Comparison of ENCODE assay signal across 9 mouse cellular contexts in the genomic region with DNA sequence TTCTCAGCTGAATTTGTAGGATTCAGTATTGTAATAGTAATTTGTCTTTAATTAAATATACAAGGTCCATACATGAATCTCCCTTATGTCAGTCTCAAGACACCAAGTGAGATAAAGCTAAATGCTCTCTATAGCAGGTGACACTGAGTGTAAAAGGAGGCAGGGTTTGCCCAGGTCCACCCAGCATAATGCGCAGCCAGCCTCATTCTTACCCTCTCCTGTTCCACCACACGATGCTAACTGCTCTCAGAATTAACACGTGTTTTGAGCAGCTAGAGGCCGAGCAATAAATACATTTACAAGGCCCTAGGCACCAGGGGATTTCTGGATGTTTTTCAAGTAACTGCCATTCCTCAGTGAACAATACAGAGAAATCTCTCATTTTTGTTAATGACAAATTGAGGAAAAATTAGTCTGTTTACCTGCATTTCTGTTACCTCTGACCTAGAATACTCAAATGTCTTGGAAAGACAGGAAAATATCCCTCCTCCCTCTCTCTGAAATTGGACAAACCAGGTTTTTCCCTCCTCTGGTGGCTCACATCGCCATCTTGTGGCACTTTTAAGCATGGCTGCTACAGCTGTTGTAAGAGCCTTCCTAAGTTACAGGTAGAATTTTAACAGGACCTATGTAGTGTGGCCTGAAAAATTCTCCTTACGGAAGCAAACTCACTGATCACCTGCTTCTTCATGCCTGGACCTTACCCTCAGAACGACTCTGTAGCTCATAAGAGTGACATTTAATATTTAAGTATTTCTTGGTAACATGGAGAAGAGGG. TPM values are rescaled to one million over a fixed set of nuclear protein-coding genes. Genes with fewer than 3 reads are reported as not detected.
DNase-seq lines count a peak whose midpoint lies in the region; ATAC-seq lines count a peak whose summit lies in the region.
"Had no signal": no experiment of that assay in that cellular context is flagged by ENCODE, and none has a peak within 500 bp of the region (broad histone marks: within the 10 kb centered on the region; RNA-seq: fewer than 3 reads in every experiment).

No protein-coding gene starts in this region.

- no peak overlapping the region for H3K9ac ChIP-seq in hindbrain, embryonic 12.5 days
- H3K9ac ChIP-seq in hindbrain, embryonic 13.5 days, result no peak overlapping the region
- H3K9ac ChIP-seq in midbrain, embryonic 13.5 days (replicated peaks), result no peak overlapping the region
- H3K9ac ChIP-seq: liver, embryonic 13.5 days had no signal

- no peaks in the 10 kb centered on the region for H3K9me3 ChIP-seq in hindbrain, embryonic 10.5 days
- no peaks in the 10 kb centered on the region for H3K9me3 ChIP-seq in hindbrain, embryonic 12.5 days (replicated peaks)
- H3K9me3 ChIP-seq in embryonic facial prominence, embryonic 10.5 days, result no peaks in the 10 kb centered on the region
- no peaks in the 10 kb centered on the region for H3K9me3 ChIP-seq in hindbrain, embryonic 13.5 days
- H3K9me3 ChIP-seq in midbrain, embryonic 13.5 days, result no peaks in the 10 kb centered on the region
- H3K9me3 ChIP-seq: liver, embryonic 13.5 days had no signal

- 50% methylated on average over 7 of the region's 7 CpGs for WGBS in hindbrain, embryonic 10.5 days
- WGBS in hindbrain, embryonic 12.5 days, result 46% methylated on average over 7 of the region's 7 CpGs
- 46% methylated on average over 7 of the region's 7 CpGs for WGBS in embryonic facial prominence, embryonic 10.5 days
- WGBS in hindbrain, embryonic 13.5 days, result 44% methylated on average over 7 of the region's 7 CpGs
- 46% methylated on average over 7 of the region's 7 CpGs for WGBS in midbrain, embryonic 13.5 days

- peak; percentile 53 for DNase-seq in hindbrain, embryonic 10.5 days (ENCODE audit: low spot score)
- DNase-seq in adrenal gland, postnatal 14 days, result peak; percentile 70
- DNase-seq in embryonic facial prominence, embryonic 10.5 days (ENCODE audit: low spot score), result peak; percentile 44
- DNase-seq in left cerebral cortex, adult 11 months (ENCODE audit: low spot score), result peak; percentile 34
- DNase-seq: liver, embryonic 13.5 days had no signal

- H3K27me3 ChIP-seq in hindbrain, embryonic 10.5 days (ENCODE audit: insufficient read depth, poor library complexity, severe bottlenecking), result no peaks in the 10 kb centered on the region
- no peaks in the 10 kb centered on the region for H3K27me3 ChIP-seq in hindbrain, embryonic 12.5 days
- no peaks in the 10 kb centered on the region for H3K27me3 ChIP-seq in embryonic facial prominence, embryonic 10.5 days (replicated peaks; ENCODE audit: low read depth, poor library complexity, severe bottlenecking)
- 0 out of 2 replicates have a peak, but pooled peaks cover 3% of the 10 kb centered on the region for H3K27me3 ChIP-seq in hindbrain, embryonic 13.5 days
- no peaks in the 10 kb centered on the region for H3K27me3 ChIP-seq in midbrain, embryonic 13.5 days
- H3K27me3 ChIP-seq: liver, embryonic 13.5 days had no signal

- H3K4me1 ChIP-seq in hindbrain, embryonic 10.5 days (replicated peaks), result peaks cover 8% of the 10 kb centered on the region
- H3K4me1 ChIP-seq in hindbrain, embryonic 12.5 days, result 0 out of 2 replicates have a peak, but pooled peaks cover 2% of the 10 kb centered on the region
- peaks cover 12% of the 10 kb centered on the region for H3K4me1 ChIP-seq in embryonic facial prominence, embryonic 10.5 days
- H3K4me1 ChIP-seq in hindbrain, embryonic 13.5 days (replicated peaks), result no peaks in the 10 kb centered on the region
- H3K4me1 ChIP-seq in midbrain, embryonic 13.5 days (replicated peaks), result peaks cover 10% of the 10 kb centered on the region
- H3K4me1 ChIP-seq: liver, embryonic 13.5 days had no signal

- ATAC-seq in hindbrain, embryonic 12.5 days (ENCODE audit: low FRiP score), result no peak
- peak; percentile 64 for ATAC-seq in hindbrain, embryonic 13.5 days (ENCODE audit: low FRiP score)
- ATAC-seq in midbrain, embryonic 13.5 days, result peak; percentile 59; the same call in 1 of the 2 replicates
- no peak for ATAC-seq in megakaryocyte, adult 5-6 weeks (ENCODE audit: poor library complexity, severe bottlenecking)

- H3K36me3 ChIP-seq in hindbrain, embryonic 10.5 days, result no peaks in the 10 kb centered on the region
- no peaks in the 10 kb centered on the region for H3K36me3 ChIP-seq in hindbrain, embryonic 12.5 days
- no peaks in the 10 kb centered on the region for H3K36me3 ChIP-seq in embryonic facial prominence, embryonic 10.5 days (replicated peaks)
- H3K36me3 ChIP-seq in hindbrain, embryonic 13.5 days, result no peaks in the 10 kb centered on the region
- H3K36me3 ChIP-seq in midbrain, embryonic 13.5 days, result no peaks in the 10 kb centered on the region
- H3K36me3 ChIP-seq: liver, embryonic 13.5 days had no signal

- H3K4me3 ChIP-seq in hindbrain, embryonic 10.5 days, result no peak overlapping the region
- H3K4me3 ChIP-seq in hindbrain, embryonic 12.5 days, result no peak overlapping the region
- no peak overlapping the region for H3K4me3 ChIP-seq in embryonic facial prominence, embryonic 10.5 days
- H3K4me3 ChIP-seq in hindbrain, embryonic 13.5 days, result no peak overlapping the region
- H3K4me3 ChIP-seq in midbrain, embryonic 13.5 days (replicated peaks), result no peak overlapping the region
- H3K4me3 ChIP-seq: liver, embryonic 13.5 days had no signal

- H3K27ac ChIP-seq in hindbrain, embryonic 10.5 days, result no peak overlapping the region
- H3K27ac ChIP-seq in hindbrain, embryonic 12.5 days, result no peak overlapping the region
- H3K27ac ChIP-seq in embryonic facial prominence, embryonic 10.5 days (replicated peaks), result no peak overlapping the region
- no peak overlapping the region for H3K27ac ChIP-seq in hindbrain, embryonic 13.5 days
- no peak overlapping the region for H3K27ac ChIP-seq in midbrain, embryonic 13.5 days
- H3K27ac ChIP-seq: liver, embryonic 13.5 days had no signal

- no peak overlapping the region for H3K4me2 ChIP-seq in hindbrain, embryonic 12.5 days (replicated peaks)
- no peak overlapping the region for H3K4me2 ChIP-seq in hindbrain, embryonic 13.5 days
- H3K4me2 ChIP-seq in midbrain, embryonic 13.5 days (replicated peaks), result no peak overlapping the region
- H3K4me2 ChIP-seq: liver, embryonic 13.5 days had no signal

RNA-seq across cellular contexts. Expression of gene Ccdc169, which starts 14.7 kb away (rescaled TPM):
- polyA plus RNA-seq in hindbrain, embryonic 10.5 days (2016; fragmentation: Nextera tagmentation; extraction: Ambion mirVana), result 0.06 and 0.10 TPM in 2 replicates
- 0.06 and 0.08 TPM in 2 replicates for polyA plus RNA-seq in hindbrain, embryonic 12.5 days (2016; fragmentation: Nextera tagmentation; extraction: Ambion mirVana)
- 0.19 TPM in 1 of 2 replicates, not detected in the other for total RNA-seq in adrenal gland, postnatal 14 days (2021)
- not detected in 2 replicates for polyA plus RNA-seq in embryonic facial prominence, embryonic 10.5 days (2016; fragmentation: Nextera tagmentation; extraction: Ambion mirVana)
- 0.05 TPM in 1 of 2 replicates, not detected in the other for polyA plus RNA-seq in hindbrain, embryonic 13.5 days (2015; fragmentation: Nextera tagmentation; extraction: Ambion mirVana)
- 0.05 TPM in 1 of 2 replicates, not detected in the other for polyA plus RNA-seq in midbrain, embryonic 13.5 days (2015; fragmentation: Nextera tagmentation; extraction: Ambion mirVana)
- not detected in 2 replicates for total RNA-seq in megakaryocyte, adult 5-6 weeks (2015)
- total RNA-seq in megakaryocyte, adult 5-6 weeks (2017), result not detected in 2 replicates
- polyA plus RNA-seq: liver, embryonic 13.5 days had no signal

RNA-seq across cellular contexts. Expression of gene Sohlh2, which starts 30.0 kb away (rescaled TPM):
- polyA plus RNA-seq in hindbrain, embryonic 10.5 days (2016; fragmentation: Nextera tagmentation; extraction: Ambion mirVana), result not detected in 2 replicates
- not detected in 2 replicates for polyA plus RNA-seq in hindbrain, embryonic 12.5 days (2016; fragmentation: Nextera tagmentation; extraction: Ambion mirVana)
- total RNA-seq in adrenal gland, postnatal 14 days (2021), result not detected in 2 replicates
- not detected in 2 replicates for polyA plus RNA-seq in embryonic facial prominence, embryonic 10.5 days (2016; fragmentation: Nextera tagmentation; extraction: Ambion mirVana)
- polyA plus RNA-seq in hindbrain, embryonic 13.5 days (2015; fragmentation: Nextera tagmentation; extraction: Ambion mirVana), result not detected in 2 replicates
- not detected in 2 replicates for polyA plus RNA-seq in midbrain, embryonic 13.5 days (2015; fragmentation: Nextera tagmentation; extraction: Ambion mirVana)
- not detected in 2 replicates for total RNA-seq in megakaryocyte, adult 5-6 weeks (2015)
- total RNA-seq in megakaryocyte, adult 5-6 weeks (2017), result not detected in 2 replicates
- polyA plus RNA-seq: liver, embryonic 13.5 days had no signal

RNA-seq across cellular contexts. Expression of gene Spg20, which starts 39.9 kb away (rescaled TPM):
- 41.5 and 55.9 TPM in 2 replicates for polyA plus RNA-seq in hindbrain, embryonic 10.5 days (2016; fragmentation: Nextera tagmentation; extraction: Ambion mirVana)
- polyA plus RNA-seq in hindbrain, embryonic 12.5 days (2016; fragmentation: Nextera tagmentation; extraction: Ambion mirVana), result 47.1 and 52.4 TPM in 2 replicates
- total RNA-seq in adrenal gland, postnatal 14 days (2021), result 43.0 and 46.6 TPM in 2 replicates
- 72.1 and 75.9 TPM in 2 replicates for polyA plus RNA-seq in embryonic facial prominence, embryonic 10.5 days (2016; fragmentation: Nextera tagmentation; extraction: Ambion mirVana)
- 20.0 and 21.7 TPM in 2 replicates for polyA plus RNA-seq in hindbrain, embryonic 13.5 days (2015; fragmentation: Nextera tagmentation; extraction: Ambion mirVana)
- 19.2 and 20.6 TPM in 2 replicates for polyA plus RNA-seq in midbrain, embryonic 13.5 days (2015; fragmentation: Nextera tagmentation; extraction: Ambion mirVana)
- 6.0 and 7.0 TPM in 2 replicates for total RNA-seq in megakaryocyte, adult 5-6 weeks (2015)
- total RNA-seq in megakaryocyte, adult 5-6 weeks (2017), result 8.3 and 10.1 TPM in 2 replicates

Comparison
In these comparisons a context has a peak if more than half of its experiments do, and no peak if none do; other contexts are left out.
1. ATAC-seq: peak in hindbrain, embryonic 13.5 days (single experiment) and midbrain, embryonic 13.5 days (single experiment); none in hindbrain, embryonic 12.5 days (single experiment) and megakaryocyte, adult 5-6 weeks (single experiment).
2. Peak in every context shown above with its lines, with median percentiles within 50 percentile points of each other: DNase-seq.